Mouse (Mus musculus): Measurements from ENCODE around the gene Unc5cl. TPM values are rescaled to one million over a fixed set of nuclear protein-coding genes. Genes with fewer than 3 reads are reported as not detected.

The Unc5cl gene
- total and polyA plus RNA-seq, 2 experiments, result 0.43 TPM; not detected in 1

DNA sequence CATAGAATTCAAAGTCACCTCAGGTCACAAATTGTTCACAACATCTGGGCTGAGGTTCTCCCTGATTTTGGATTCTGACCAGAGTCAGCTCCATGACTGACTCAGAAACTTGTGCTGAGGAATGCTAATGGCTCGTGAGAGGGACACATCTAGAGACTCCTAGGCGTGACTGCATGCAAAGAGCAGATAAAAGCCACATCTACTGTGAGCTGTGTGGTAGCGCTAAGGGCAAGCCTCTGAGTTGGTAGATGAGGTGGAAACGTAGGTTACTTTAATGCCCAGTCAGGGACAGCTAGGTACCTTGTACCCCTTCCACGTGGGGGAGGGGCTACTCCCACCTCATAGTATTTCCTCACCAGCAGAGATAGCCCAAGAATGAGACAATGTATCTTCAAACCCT lies 29.1 kb downstream of the Unc5cl start:
- Histone ChIP-seq H3K4me3 (ENCODE audit: insufficient read depth, low read depth, low read length) (no peak overlapping the region), H3K4me1 (ENCODE audit: control insufficient read depth, insufficient read depth, low read length) (no peaks in the 10 kb centered on the region; the same call in 1 of the 2 replicates), H3K9ac (ENCODE audit: low read depth, low read length) (no peak overlapping the region), H3K27me3 (ENCODE audit: control insufficient read depth, insufficient read depth, low read length) (no peaks in the 10 kb centered on the region), H3K36me3 (ENCODE audit: control insufficient read depth, insufficient read depth, low read length) (no peaks in the 10 kb centered on the region), H3K27ac (replicated peaks; ENCODE audit: insufficient read depth, low read depth, low read length) (no peak overlapping the region), H3K79me2 (ENCODE audit: control insufficient read depth, insufficient read depth, low read length) (no peaks in the 10 kb centered on the region)
- DNase-seq (ENCODE audit: extremely low read depth, low read depth, low spot score), result no peak
- WGBS, result 82% methylated on average over 5 of the region's 5 CpGs
- TF ChIP-seq CTCF (IDR thresholded peaks at IDR 0.05; ENCODE audit: low read depth, low read length) (no peak), POLR2A (IDR thresholded peaks at IDR 0.05; ENCODE audit: extremely low read depth, insufficient read depth, low read length) (no peak)

DNA sequence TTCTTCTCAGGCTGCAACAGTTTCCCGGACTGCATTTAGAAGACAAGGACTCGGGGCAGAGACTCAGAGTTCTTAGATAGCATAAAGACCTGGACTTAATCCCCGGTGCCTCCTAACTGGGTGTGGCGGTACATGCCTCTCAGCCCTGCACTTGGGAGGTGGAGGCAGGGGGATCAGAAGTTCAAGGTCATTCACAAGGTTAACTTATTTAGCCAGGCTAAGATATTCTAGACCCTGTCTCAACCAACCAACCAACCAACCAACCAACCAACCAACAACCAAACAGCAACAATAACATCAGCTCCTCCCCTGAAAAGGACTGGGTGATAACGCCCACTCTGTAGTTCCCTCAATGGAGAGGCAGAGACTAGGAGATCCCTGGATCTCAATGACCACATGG lies 29.5 kb downstream of the Unc5cl start:
- Histone ChIP-seq H3K79me2 (ENCODE audit: control insufficient read depth, insufficient read depth, low read length) (no peaks in the 10 kb centered on the region), H3K27ac (replicated peaks; ENCODE audit: insufficient read depth, low read depth, low read length) (no peak overlapping the region), H3K9ac (ENCODE audit: low read depth, low read length) (no peak overlapping the region), H3K36me3 (ENCODE audit: control insufficient read depth, insufficient read depth, low read length) (no peaks in the 10 kb centered on the region), H3K27me3 (ENCODE audit: control insufficient read depth, insufficient read depth, low read length) (no peaks in the 10 kb centered on the region), H3K4me1 (ENCODE audit: control insufficient read depth, insufficient read depth, low read length) (no peaks in the 10 kb centered on the region; the same call in 1 of the 2 replicates), H3K4me3 (ENCODE audit: insufficient read depth, low read depth, low read length) (no peak overlapping the region)
- no peak for DNase-seq (ENCODE audit: extremely low read depth, low read depth, low spot score)
- WGBS, result 90% methylated on average over 5 of the region's 5 CpGs
- no peak for TF ChIP-seq POLR2A (IDR thresholded peaks at IDR 0.05; ENCODE audit: extremely low read depth, insufficient read depth, low read length)
- no peak for TF ChIP-seq CTCF (IDR thresholded peaks at IDR 0.05; ENCODE audit: low read depth, low read length)

DNA sequence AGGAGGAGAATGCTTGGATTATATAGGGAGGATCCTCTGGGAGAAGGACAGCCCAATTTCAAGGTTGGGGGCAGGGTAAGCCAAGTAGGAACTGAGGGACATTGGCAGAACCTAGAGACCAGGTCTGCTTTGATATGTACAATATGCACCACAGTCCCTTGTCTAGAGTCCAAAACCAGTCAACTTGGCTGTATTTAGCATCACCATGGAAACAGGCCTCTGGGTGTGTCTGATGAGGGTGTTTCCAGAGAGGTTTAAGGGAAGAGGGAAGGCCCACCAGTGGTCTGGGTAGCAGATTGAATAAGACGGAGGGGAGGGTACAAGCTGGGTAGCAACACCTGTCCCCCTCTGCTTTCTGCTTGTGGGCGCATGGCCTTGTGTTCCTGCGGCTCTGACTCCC lies 34.8 kb downstream of the Unc5cl start:
- no peaks in the 10 kb centered on the region for H3K4me1 ChIP-seq (ENCODE audit: control insufficient read depth, insufficient read depth, low read length)
- no peak for DNase-seq (ENCODE audit: extremely low read depth, low read depth, low spot score)
- no peaks in the 10 kb centered on the region for H3K79me2 ChIP-seq (ENCODE audit: control insufficient read depth, insufficient read depth, low read length)
- 97% methylated on average over 3 of the region's 3 CpGs for WGBS
- no peak overlapping the region for H3K4me3 ChIP-seq (ENCODE audit: insufficient read depth, low read depth, low read length)
- no peaks in the 10 kb centered on the region for H3K36me3 ChIP-seq (ENCODE audit: control insufficient read depth, insufficient read depth, low read length)
- H3K27ac ChIP-seq (replicated peaks; ENCODE audit: insufficient read depth, low read depth, low read length), result no peak overlapping the region
- no peak overlapping the region for H3K9ac ChIP-seq (ENCODE audit: low read depth, low read length)
- no peaks in the 10 kb centered on the region for H3K27me3 ChIP-seq (ENCODE audit: control insufficient read depth, insufficient read depth, low read length)
- TF ChIP-seq CTCF (IDR thresholded peaks at IDR 0.05; ENCODE audit: low read depth, low read length) (no peak), POLR2A (IDR thresholded peaks at IDR 0.05; ENCODE audit: extremely low read depth, insufficient read depth, low read length) (no peak)

- Histone ChIP-seq H3K27ac (replicated peaks; ENCODE audit: insufficient read depth, low read depth, low read length) (no peak overlapping the region), H3K79me2 (ENCODE audit: control insufficient read depth, insufficient read depth, low read length) (no peaks in the 10 kb centered on the region), H3K4me3 (ENCODE audit: insufficient read depth, low read depth, low read length) (no peak overlapping the region), H3K27me3 (ENCODE audit: control insufficient read depth, insufficient read depth, low read length) (no peaks in the 10 kb centered on the region), H3K36me3 (ENCODE audit: control insufficient read depth, insufficient read depth, low read length) (no peaks in the 10 kb centered on the region), H3K4me1 (ENCODE audit: control insufficient read depth, insufficient read depth, low read length) (no peaks in the 10 kb centered on the region), H3K9ac (ENCODE audit: low read depth, low read length) (no peak overlapping the region)
- no peak for DNase-seq (ENCODE audit: extremely low read depth, low read depth, low spot score)
- WGBS, result 90% methylated on average over 8 of the region's 8 CpGs
- TF ChIP-seq POLR2A (IDR thresholded peaks at IDR 0.05; ENCODE audit: extremely low read depth, insufficient read depth, low read length) (no peak), CTCF (IDR thresholded peaks at IDR 0.05; ENCODE audit: low read depth, low read length) (no peak)
These were observed 37.9 kb downstream of the Unc5cl start for GRCm38 (mm10) chr17:48492621-48493020.

DNA sequence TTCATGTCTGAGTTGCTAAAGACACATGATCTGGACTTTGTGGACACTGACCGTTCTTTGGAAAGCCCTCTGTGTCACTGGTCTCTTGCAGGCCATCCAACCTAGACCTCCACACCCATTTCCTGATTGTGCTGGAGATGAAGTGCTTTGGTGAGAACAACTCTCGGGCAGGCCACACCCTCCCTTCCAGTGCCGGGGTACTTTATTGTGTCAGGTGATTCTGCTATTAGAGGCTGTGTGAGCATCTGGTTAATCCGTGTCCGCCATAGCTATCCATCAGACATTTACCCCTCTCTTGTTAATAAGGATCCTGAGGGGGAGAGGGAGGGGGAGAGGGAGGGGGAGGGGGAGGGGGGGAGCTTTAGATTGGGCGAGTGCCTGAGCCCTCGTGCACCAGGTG lies 38.9 kb downstream of the Unc5cl start:
- no peak for TF ChIP-seq POLR2A (IDR thresholded peaks at IDR 0.05; ENCODE audit: extremely low read depth, insufficient read depth, low read length)
- no peak for TF ChIP-seq CTCF (IDR thresholded peaks at IDR 0.05; ENCODE audit: low read depth, low read length)
- no peak overlapping the region for H3K27ac ChIP-seq (replicated peaks; ENCODE audit: insufficient read depth, low read depth, low read length)
- DNase-seq (ENCODE audit: extremely low read depth, low read depth, low spot score), result no peak
- H3K9ac ChIP-seq (ENCODE audit: low read depth, low read length), result no peak overlapping the region
- no peak overlapping the region for H3K4me3 ChIP-seq (ENCODE audit: insufficient read depth, low read depth, low read length)
- H3K4me1 ChIP-seq (ENCODE audit: control insufficient read depth, insufficient read depth, low read length), result no peaks in the 10 kb centered on the region
- H3K27me3 ChIP-seq (ENCODE audit: control insufficient read depth, insufficient read depth, low read length), result no peaks in the 10 kb centered on the region
- no peaks in the 10 kb centered on the region for H3K79me2 ChIP-seq (ENCODE audit: control insufficient read depth, insufficient read depth, low read length)
- 60% methylated on average over 7 of the region's 7 CpGs for WGBS
- no peaks in the 10 kb centered on the region for H3K36me3 ChIP-seq (ENCODE audit: control insufficient read depth, insufficient read depth, low read length)

GRCm38 (mm10) chr17:48493986-48494385 lies 39.3 kb downstream of the Unc5cl start:
- no peaks in the 10 kb centered on the region for H3K36me3 ChIP-seq (ENCODE audit: control insufficient read depth, insufficient read depth, low read length)
- WGBS, result 75% methylated on average over 8 of the region's 8 CpGs
- no peaks in the 10 kb centered on the region for H3K79me2 ChIP-seq (ENCODE audit: control insufficient read depth, insufficient read depth, low read length)
- no peaks in the 10 kb centered on the region for H3K27me3 ChIP-seq (ENCODE audit: control insufficient read depth, insufficient read depth, low read length)
- DNase-seq (ENCODE audit: extremely low read depth, low read depth, low spot score), result no peak
- no peak overlapping the region for H3K4me3 ChIP-seq (ENCODE audit: insufficient read depth, low read depth, low read length)
- no peak overlapping the region for H3K27ac ChIP-seq (replicated peaks; ENCODE audit: insufficient read depth, low read depth, low read length)
- TF ChIP-seq POLR2A (IDR thresholded peaks at IDR 0.05; ENCODE audit: extremely low read depth, insufficient read depth, low read length), result no peak
- no peak for TF ChIP-seq CTCF (IDR thresholded peaks at IDR 0.05; ENCODE audit: low read depth, low read length)
- no peak overlapping the region for H3K9ac ChIP-seq (ENCODE audit: low read depth, low read length)
- H3K4me1 ChIP-seq (ENCODE audit: control insufficient read depth, insufficient read depth, low read length), result peaks cover 3% of the 10 kb centered on the region; the same call in 1 of the 2 replicates

Measured in liver, adult 2 months (tissue).